Mouse (Mus musculus): ENCODE results near the gene Zfp189.
"Not testable (repeated sequence)": the region's sequence is repeated elsewhere in the genome, so short reads cannot be mapped to it uniquely, and the experiment has no call there.

Zfp189 gene

GRCm38 (mm10) chr4:49520572-49521340 is at the start of gene Zfp189, which contains the start of gene Mrpl50:
Gene Zfp189 (plus strand): TSS chr4:49521176.
Gene Mrpl50 (minus strand): TSS chr4:49521093.
- DNase-seq, result peak; percentile 92 to 97

GRCm38 (mm10) chr4:49473435-49474100 is 47.4 kb upstream of the Zfp189 start, which contains the start of gene Acnat1:
Gene Acnat1 (minus strand): TSS chr4:49473912.
- no peak for DNase-seq

- no peak for DNase-seq
Observed at GRCm38 (mm10) chr4:49474583-49474982, 46.4 kb upstream of the Zfp189 start.

- DNase-seq, result no peak
Observed at GRCm38 (mm10) chr4:49478118-49478877, 42.7 kb upstream of the Zfp189 start.

- not testable (repeated sequence) for DNase-seq
Observed at GRCm38 (mm10) chr4:49479035-49479434, 41.9 kb upstream of the Zfp189 start.

- DNase-seq, result no peak
Observed at GRCm38 (mm10) chr4:49480104-49480760, 40.7 kb upstream of the Zfp189 start.

GRCm38 (mm10) chr4:49480896-49481295 is 40.1 kb upstream of the Zfp189 start:
- no peak for DNase-seq

GRCm38 (mm10) chr4:49485442-49485841 is 35.5 kb upstream of the Zfp189 start:
- DNase-seq, result no peak

- not testable (repeated sequence) for DNase-seq
Observed at GRCm38 (mm10) chr4:49485934-49486650, 34.9 kb upstream of the Zfp189 start.

- DNase-seq, result no peak
Observed at GRCm38 (mm10) chr4:49503563-49503962, 17.4 kb upstream of the Zfp189 start.

GRCm38 (mm10) chr4:49506386-49506785 is 14.6 kb upstream of the Zfp189 start, which contains the start of gene Baat:
Gene Baat (minus strand): TSS chr4:49506557.
- no peak for DNase-seq

- DNase-seq, result no peak
Observed at GRCm38 (mm10) chr4:49509183-49509582, 11.8 kb upstream of the Zfp189 start.

GRCm38 (mm10) chr4:49510236-49510835 is 10.6 kb upstream of the Zfp189 start:
- DNase-seq, result not testable (repeated sequence)

- no peak for DNase-seq
Observed at GRCm38 (mm10) chr4:49512636-49513035, 8.3 kb upstream of the Zfp189 start.

- no peak for DNase-seq
Observed at GRCm38 (mm10) chr4:49514441-49514840, 6.5 kb upstream of the Zfp189 start.

GRCm38 (mm10) chr4:49519476-49519875 is 1.5 kb upstream of the Zfp189 start:
- DNase-seq, result no peak

GRCm38 (mm10) chr4:49521346-49521745 is 370 bp downstream of the Zfp189 start:
- DNase-seq, result no peak

- DNase-seq, result peak; percentile 13 to 41
Observed at GRCm38 (mm10) chr4:49522576-49522975, 1.6 kb downstream of the Zfp189 start.

GRCm38 (mm10) chr4:49535036-49535435 is 14.1 kb downstream of the Zfp189 start:
- no peak for DNase-seq

GRCm38 (mm10) chr4:49535675-49536294 is 14.8 kb downstream of the Zfp189 start:
- DNase-seq, result no peak

- no peak for DNase-seq
Observed at GRCm38 (mm10) chr4:49536671-49537070, 15.7 kb downstream of the Zfp189 start.
